Mouse (Mus musculus) ovary, postnatal 14 days (tissue): ENCODE measurements at regions not wholly inside any gene's neighbourhood (a gene's known extent, or its start where the extent isn't known, plus 50 kb on each side); places are given as distances from the start of the nearest gene placed in this dataset.
A peak's percentile ranks its signal among the peaks of the same experiment; 100 is the strongest.
"Not testable (repeated sequence)": the region's sequence is repeated elsewhere in the genome, so short reads cannot be mapped to it uniquely, and the experiment has no call there.

ENCODE experiments used
- DNase-seq: peaks from one replicate; pipeline ENCODE4 v3.0.0; 2022; ENCODE audit warnings: low spot score

DNA sequence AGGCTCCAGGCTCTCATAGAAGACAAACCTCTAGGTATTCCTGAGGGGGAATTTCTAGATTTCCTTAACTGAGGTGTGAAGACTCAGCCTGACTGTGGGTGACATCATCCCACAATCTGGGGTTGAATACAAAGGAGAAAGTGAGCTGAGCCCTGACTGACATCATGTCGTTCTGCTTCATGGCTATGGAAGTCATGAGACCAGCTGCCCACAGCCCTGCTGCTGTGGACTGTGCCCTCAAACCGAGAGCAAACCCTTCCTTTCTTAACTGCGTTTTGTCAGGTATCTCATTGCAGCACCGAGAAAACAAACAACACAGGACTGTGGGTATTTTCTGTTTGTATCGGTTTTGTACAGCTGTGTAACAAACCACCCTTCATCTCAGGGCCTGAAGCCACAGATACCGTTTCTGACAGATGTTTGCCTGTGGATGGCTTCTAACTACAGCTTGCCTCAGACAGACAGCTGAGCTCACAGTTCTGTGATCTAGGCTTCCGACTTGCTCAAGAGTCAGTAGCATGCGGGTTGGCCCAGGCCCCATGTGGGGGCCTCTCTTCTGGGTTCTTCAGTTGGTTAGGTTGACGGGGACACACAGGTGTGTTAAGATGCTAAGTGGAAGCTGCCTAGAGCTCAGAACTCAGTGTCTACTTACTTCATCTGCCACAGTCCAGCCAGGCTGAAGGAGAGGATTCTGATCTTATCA, 150.9 kb downstream of the Tpra1 start:
- no peak for DNase-seq

- no peak for DNase-seq
These were observed 152.0 kb downstream of the Tpra1 start for GRCm38 (mm10) chr6:89054060-89054459.

DNA sequence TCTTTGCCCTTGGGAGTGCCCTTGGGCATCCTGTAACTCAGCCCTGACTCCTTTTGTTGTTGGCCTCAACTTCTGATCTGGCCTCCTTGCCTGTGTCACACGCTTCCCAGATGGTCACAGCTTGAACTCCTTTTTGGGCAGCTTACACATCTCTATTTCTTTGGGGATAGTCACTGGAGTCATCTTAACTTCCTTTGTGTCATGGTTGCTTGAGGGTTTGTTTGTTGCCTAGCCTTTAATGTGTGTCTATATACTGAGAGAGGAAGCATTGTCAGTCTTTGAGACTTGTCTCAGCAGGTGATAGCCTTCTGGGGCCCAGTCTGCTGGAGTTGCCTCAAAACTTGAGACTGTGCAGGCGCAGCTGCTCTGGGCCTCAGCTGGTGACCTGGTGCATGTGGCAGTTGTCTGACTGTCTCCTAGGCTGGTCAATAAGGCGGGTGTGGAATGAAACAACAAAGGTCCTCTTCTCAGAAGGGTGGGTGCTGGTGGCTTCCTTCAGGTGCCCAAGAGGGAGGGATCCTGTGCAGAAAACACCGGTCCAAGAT, 157.5 kb downstream of the Tpra1 start:
- DNase-seq: no peak

- DNase-seq: no peak
These were observed 163.0 kb downstream of the Tpra1 start for GRCm38 (mm10) chr6:89064977-89065580.

DNA sequence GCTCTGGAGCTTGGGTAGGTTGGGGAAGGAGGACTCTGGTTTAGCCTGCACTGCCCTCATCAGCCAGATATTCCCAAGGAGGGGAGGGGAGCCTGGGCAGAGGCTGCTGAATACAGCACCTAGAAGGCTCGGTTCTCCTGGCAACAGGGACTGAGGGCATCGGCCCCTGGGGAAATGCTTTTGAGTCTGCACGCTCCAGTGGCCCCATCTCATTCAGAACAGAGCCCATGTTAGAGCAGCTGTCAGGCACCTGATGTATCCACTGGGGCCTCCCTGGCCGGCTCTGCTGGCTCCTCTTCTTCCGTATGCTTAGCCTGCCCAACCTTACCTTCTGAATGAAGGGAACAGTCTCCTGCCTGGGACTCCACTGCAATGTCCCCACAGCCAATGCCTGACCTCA, 164.5 kb downstream of the Tpra1 start:
- DNase-seq: no peak

DNA sequence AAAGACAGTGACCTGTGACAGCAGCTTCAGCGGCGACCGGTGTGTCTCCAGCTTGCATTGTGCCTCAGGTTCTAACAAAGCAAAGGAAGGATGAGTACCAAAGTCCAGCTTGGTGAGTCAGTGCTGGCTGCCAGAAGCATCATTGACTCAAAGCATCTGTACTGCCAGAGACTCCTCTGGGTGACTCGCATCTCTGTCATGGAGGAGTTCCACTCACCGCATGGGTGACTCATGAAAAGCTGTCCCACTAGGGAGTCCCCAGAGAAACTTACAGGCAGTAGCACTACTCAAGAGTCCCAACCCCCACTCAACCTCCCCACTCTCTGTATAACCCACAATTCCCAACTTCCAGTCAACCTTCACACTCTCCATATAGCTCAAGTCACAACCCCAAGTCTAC, 166.2 kb downstream of the Tpra1 start:
- DNase-seq: no peak

- DNase-seq: no peak
These were observed 167.1 kb downstream of the Tpra1 start for GRCm38 (mm10) chr6:89069108-89069507.

GRCm38 (mm10) chr6:89070011-89070410, 168.0 kb downstream of the Tpra1 start:
- DNase-seq: peak; percentile 62

DNA sequence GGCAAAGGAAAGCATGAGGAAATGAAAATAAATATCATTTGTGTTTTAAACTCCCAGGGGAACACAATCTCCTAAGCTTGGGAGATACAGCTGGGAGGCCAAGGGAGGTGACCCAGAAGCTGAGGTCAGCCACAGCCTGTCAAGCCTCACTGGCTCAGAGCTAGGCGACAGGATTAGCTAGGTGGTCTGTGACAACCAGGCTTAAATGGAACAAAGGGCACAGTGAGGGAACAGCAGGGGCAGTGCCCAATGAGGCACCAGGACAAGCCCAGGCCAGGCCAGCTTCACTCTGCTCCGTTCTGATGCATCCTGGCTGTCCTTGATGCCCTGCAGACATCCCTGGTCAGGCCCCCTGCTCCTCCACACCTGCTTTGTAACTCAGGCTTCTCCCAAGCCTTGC, 169.7 kb downstream of the Tpra1 start:
- no peak for DNase-seq

- no peak for DNase-seq
These were observed 170.5 kb downstream of the Tpra1 start for GRCm38 (mm10) chr6:89072569-89072968.

DNA sequence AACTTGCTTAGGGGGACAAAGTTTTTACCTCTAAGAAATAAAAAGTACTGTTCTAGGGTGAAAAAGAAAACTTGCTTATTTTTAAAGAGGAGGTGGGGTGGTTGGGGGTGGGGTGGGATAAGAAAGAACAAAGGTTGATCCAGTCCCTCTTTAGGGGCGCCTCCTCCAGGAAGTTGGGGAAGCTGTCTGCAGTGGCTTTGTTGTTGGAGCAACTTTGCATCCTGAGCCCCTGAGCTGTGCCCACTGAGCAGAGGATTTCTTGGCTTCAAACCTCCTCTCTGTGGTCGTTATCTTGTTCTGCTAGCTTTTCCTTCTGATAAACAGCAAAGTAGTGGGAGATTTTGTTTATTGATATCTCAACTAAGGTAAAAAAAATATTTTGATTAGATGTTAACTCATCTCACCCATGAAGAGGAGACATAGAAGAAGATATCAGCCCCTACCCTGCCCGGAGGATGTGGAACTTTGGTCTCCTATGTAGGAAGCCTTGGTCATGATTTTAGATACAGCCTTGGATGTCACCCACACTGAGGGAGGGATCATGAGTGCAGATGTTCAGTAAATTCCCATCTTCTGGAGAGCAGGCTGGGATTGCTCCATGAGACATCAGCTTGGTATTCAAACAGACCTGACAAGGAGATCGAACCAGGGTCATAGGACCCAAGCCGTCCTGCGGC, 179.7 kb downstream of the Tpra1 start:
- no peak for DNase-seq

DNA sequence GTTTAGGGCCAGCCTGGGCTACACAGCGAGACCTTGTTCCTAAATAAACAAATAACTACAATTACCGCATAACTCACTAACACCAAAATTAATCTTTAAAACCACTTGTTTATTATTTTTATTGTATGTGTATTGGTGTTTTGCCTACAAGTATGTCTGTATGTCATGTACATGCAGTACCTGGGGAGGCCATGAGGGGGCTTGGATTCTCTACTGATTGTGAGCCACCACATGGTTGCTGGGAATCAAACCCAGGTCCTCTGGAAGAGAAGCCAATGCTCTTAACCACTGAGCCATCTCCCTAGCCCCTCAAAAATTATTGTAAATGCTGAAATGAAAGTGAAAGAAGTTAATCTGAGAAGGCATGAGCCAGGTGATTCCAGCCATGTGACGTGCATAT, 182.4 kb downstream of the Tpra1 start:
- no peak for DNase-seq

DNA sequence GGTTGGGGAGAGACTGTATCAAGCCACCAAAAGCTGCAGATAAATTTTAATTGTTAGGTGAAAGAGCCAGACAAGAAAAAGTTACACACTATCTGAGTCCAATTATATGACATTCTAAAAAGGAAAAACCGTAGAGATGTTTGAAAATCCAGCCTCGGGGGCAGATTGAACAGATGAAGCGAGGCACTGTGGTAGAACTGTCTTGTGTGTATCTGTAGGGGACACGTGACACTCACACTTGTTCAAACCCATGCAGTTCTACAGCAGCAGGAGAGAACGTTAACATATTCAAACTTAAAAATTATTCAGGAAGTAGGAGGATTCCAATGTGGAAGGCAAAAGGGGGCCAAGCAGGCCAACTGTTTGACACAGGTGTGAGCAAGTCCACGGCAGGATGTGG, 183.1 kb downstream of the Tpra1 start:
- no peak for DNase-seq

DNA sequence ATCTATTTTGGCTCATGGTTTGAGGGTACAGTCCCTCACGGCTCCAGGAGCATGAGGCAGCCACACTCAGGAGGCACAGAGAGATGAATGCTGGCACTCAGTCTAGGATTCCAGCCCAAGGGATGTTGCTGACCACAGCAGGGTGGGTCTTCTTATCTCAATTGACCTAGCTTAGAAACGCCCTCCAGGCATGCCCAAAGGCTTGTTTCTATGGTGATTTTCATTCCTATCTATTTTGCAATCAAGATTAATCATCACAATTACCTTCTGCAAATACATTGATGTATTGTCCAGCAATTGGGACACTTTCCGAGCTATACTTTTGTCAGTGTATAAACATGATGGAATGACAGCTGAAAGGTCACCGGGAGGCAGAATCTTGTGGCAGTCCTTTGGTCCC, 185.6 kb downstream of the Tpra1 start:
- no peak for DNase-seq

DNA sequence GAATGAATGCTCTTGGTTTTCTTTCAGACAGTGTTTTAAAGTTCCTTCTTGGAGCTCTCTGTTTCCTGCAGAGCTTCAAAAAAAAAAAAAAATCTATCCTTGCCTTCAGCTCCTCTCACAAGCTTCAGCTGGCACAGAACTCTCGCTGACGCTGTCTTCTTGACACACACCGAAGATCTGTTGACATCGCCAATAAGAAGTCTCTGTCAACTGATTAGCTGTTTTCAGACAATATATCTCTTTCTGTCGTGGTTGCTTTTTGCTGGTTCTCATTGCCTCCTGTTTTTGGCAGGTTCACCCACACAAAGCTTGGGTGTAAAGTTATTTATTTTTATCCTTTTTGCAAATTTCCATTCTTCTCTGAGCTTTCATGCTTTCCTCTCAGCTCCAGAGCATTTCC, 188.0 kb downstream of the Tpra1 start:
- no peak for DNase-seq

- DNase-seq: no peak
These were observed 193.9 kb downstream of the Tpra1 start for GRCm38 (mm10) chr6:89095911-89096310.

GRCm38 (mm10) chr6:89097531-89097930, 195.5 kb downstream of the Tpra1 start:
- no peak for DNase-seq

- no peak for DNase-seq
These were observed 217.2 kb downstream of the Tpra1 start for GRCm38 (mm10) chr6:89119241-89119640.

- DNase-seq: no peak
These were observed 219.1 kb downstream of the Tpra1 start for GRCm38 (mm10) chr6:89121023-89121745.

GRCm38 (mm10) chr6:89121746-89122070, 219.7 kb downstream of the Tpra1 start:
- DNase-seq: no peak

DNA sequence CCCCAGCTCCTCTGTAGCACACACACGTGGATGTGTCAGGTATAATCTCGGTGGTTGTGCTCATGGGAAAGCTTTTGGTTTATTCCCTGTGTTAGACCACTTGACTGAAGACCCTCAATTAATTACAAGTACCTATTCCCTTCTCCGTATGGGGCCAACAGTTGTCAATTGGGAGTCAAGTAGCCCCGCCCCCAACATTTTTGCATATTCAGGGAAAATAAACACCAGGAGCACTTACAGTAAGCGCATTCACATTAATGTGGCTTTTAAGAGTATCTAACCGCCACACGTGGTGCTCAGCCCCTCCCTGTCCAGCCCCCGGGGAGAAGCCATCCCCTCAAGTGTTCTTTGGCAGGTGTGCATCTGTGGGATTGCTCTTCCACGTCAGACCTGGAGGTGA, 223.9 kb downstream of the Tpra1 start:
- no peak for DNase-seq

- not testable (repeated sequence) for DNase-seq
These were observed 226.1 kb downstream of the Tpra1 start for GRCm38 (mm10) chr6:89128141-89128540.

- DNase-seq: no peak
These were observed 222.0 kb downstream of the Plxna1 start for GRCm38 (mm10) chr6:89140469-89140868.
